Mouse (Mus musculus) megakaryocyte, embryonic 14.5 days (primary cell): Measurements from ENCODE around the gene Dennd1c.

ENCODE experiments used
- FLI1 ChIP-seq: IDR thresholded peaks from 2 replicates; pipeline ENCODE4 v1.6.1; 2012; ENCODE audit warnings: low read length, inconsistent platforms, mixed read lengths
- GATA1 ChIP-seq: IDR thresholded peaks from 3 replicates; pipeline ENCODE4 v1.6.1; 2012; ENCODE audit warnings: mixed read lengths, low read length, inconsistent platforms, borderline replicate concordance

GRCm38 (mm10) chr17:57108040-57108665, 29.8 kb upstream of the Dennd1c start:
- no peak for TF ChIP-seq GATA1
- no peak for TF ChIP-seq FLI1
